Mouse (Mus musculus): Measurements from ENCODE around the gene Abcc5. TPM values are rescaled to one million over a fixed set of nuclear protein-coding genes. Genes with fewer than 3 reads are reported as not detected.

The Abcc5 gene
- polyA plus RNA-seq, 1 experiment from 2014 or later, result 55.5 TPM

GRCm38 (mm10) chr16:20301770-20302649 lies 124.2 kb downstream of the Abcc5 start, which contains the start of gene Parl:
Gene Parl, minus strand, starts transcription at chr16:20302387.
- H3K4me2 ChIP-seq, result peak within 1 kb of the TSS; percentile 65
- 0% methylated on average over 52 of the region's 52 CpGs for WGBS
- no peaks in the 10 kb centered on the region for H3K9me3 ChIP-seq (replicated peaks)
- peaks cover 4% of the 10 kb centered on the region; the same call in 1 of the 2 replicates for H3K36me3 ChIP-seq
- H3K27me3 ChIP-seq, result no peaks in the 10 kb centered on the region
- peaks cover 14% of the 10 kb centered on the region for H3K4me1 ChIP-seq (replicated peaks)
- ATAC-seq (replicated peaks; ENCODE audit: insufficient number of reproducible peaks, insufficient read depth, low FRiP score, low read depth), result peak; percentile 85
- H3K27ac ChIP-seq, result peak within 1 kb of the TSS; percentile 80
- H3K9ac ChIP-seq, result peak within 1 kb of the TSS; percentile 81
- peak within 1 kb of the TSS; percentile 89 for H3K4me3 ChIP-seq

- no peak overlapping the region for H3K9ac ChIP-seq
- no peak overlapping the region for H3K4me2 ChIP-seq
- peaks cover 14% of the 10 kb centered on the region; the same call in 1 of the 2 replicates for H3K36me3 ChIP-seq
- 90% methylated on average over 2 of the region's 2 CpGs for WGBS
- no peak overlapping the region for H3K4me3 ChIP-seq
- no peak for ATAC-seq (replicated peaks; ENCODE audit: insufficient number of reproducible peaks, insufficient read depth, low FRiP score, low read depth)
- H3K4me1 ChIP-seq (replicated peaks), result peaks cover 14% of the 10 kb centered on the region
- H3K27me3 ChIP-seq, result no peaks in the 10 kb centered on the region
- no peak overlapping the region for H3K27ac ChIP-seq
- H3K9me3 ChIP-seq (replicated peaks), result no peaks in the 10 kb centered on the region
These were observed 126.1 kb downstream of the Abcc5 start for GRCm38 (mm10) chr16:20300076-20300475.

Other genes with a start within 250 kb of the Abcc5 start
- gene Map6d1, start 185.0 kb downstream of the Abcc5 start, polyA plus RNA-seq (2015; fragmentation: Nextera tagmentation; extraction: Ambion mirVana), result 0.38 and 0.57 TPM in 2 replicates
- gene Parl, start 124.0 kb downstream of the Abcc5 start, polyA plus RNA-seq (2015; fragmentation: Nextera tagmentation; extraction: Ambion mirVana), result 63.5 and 64.1 TPM in 2 replicates
- not detected in 2 replicates for gene Cyp2ab1, start 101.0 kb downstream of the Abcc5 start, polyA plus RNA-seq (2015; fragmentation: Nextera tagmentation; extraction: Ambion mirVana)
- 66.6 and 75.9 TPM in 2 replicates for gene Eif2b5, start 72.4 kb upstream of the Abcc5 start, polyA plus RNA-seq (2015; fragmentation: Nextera tagmentation; extraction: Ambion mirVana)
- 16.9 and 24.3 TPM in 2 replicates for gene Dvl3, start 90.6 kb upstream of the Abcc5 start, polyA plus RNA-seq (2015; fragmentation: Nextera tagmentation; extraction: Ambion mirVana)
- gene Ap2m1, start 109.1 kb upstream of the Abcc5 start, polyA plus RNA-seq (2015; fragmentation: Nextera tagmentation; extraction: Ambion mirVana), result 440 and 469 TPM in 2 replicates
- 47.1 and 50.5 TPM in 2 replicates for gene Abcf3, start 122.2 kb upstream of the Abcc5 start, polyA plus RNA-seq (2015; fragmentation: Nextera tagmentation; extraction: Ambion mirVana)
- 0.09 and 0.80 TPM in 2 replicates for gene Vwa5b2, start 163.1 kb upstream of the Abcc5 start, polyA plus RNA-seq (2015; fragmentation: Nextera tagmentation; extraction: Ambion mirVana)
- 13.4 and 17.6 TPM in 2 replicates for gene Eef1akmt4, start 185.2 kb upstream of the Abcc5 start, polyA plus RNA-seq (2015; fragmentation: Nextera tagmentation; extraction: Ambion mirVana)
- gene Gm49333, start 185.2 kb upstream of the Abcc5 start, polyA plus RNA-seq (2015; fragmentation: Nextera tagmentation; extraction: Ambion mirVana), result not detected in 2 replicates
- gene Alg3, start 185.3 kb upstream of the Abcc5 start, polyA plus RNA-seq (2015; fragmentation: Nextera tagmentation; extraction: Ambion mirVana), result 23.6 and 30.7 TPM in 2 replicates
- 0.31 and 0.46 TPM in 2 replicates for gene Camk2n2, start 194.9 kb upstream of the Abcc5 start, polyA plus RNA-seq (2015; fragmentation: Nextera tagmentation; extraction: Ambion mirVana)
- gene Ece2, start 203.4 kb upstream of the Abcc5 start, polyA plus RNA-seq (2015; fragmentation: Nextera tagmentation; extraction: Ambion mirVana), result 0.93 and 1.5 TPM in 2 replicates
- 202 and 242 TPM in 2 replicates for gene Psmd2, start 225.3 kb upstream of the Abcc5 start, polyA plus RNA-seq (2015; fragmentation: Nextera tagmentation; extraction: Ambion mirVana)
- 95.3 and 129 TPM in 2 replicates for gene Eif4g1, start 241.9 kb upstream of the Abcc5 start, polyA plus RNA-seq (2015; fragmentation: Nextera tagmentation; extraction: Ambion mirVana)

Measured in heart, embryonic 15.5 days (tissue).